Mouse (Mus musculus) embryonic fibroblast, embryonic 13.5 days (primary cell): Measurements from ENCODE around the gene Gm9639. TPM values are rescaled to one million over a fixed set of nuclear protein-coding genes. Genes with fewer than 3 reads are reported as not detected.
A peak's percentile ranks its signal among the peaks of the same experiment; 100 is the strongest.
"Not testable (repeated sequence)": the region's sequence is repeated elsewhere in the genome, so short reads cannot be mapped to it uniquely, and the experiment has no call there.

ENCODE experiments used
- H3K27ac ChIP-seq: 2 replicates; pipeline ENCODE4 v1.5.1; 2012; ENCODE audit warnings: low read length, control low read depth, inconsistent platforms; ENCODE audit not compliant: insufficient read depth
- H3K4me1 ChIP-seq: 2 replicates; pipeline ENCODE4 v1.6.1; 2011; ENCODE audit warnings: low read length; ENCODE audit not compliant: control insufficient read depth, insufficient read depth
- H3K4me3 ChIP-seq: 2 replicates; pipeline ENCODE4 v1.5.1; 2011; ENCODE audit warnings: mild to moderate bottlenecking, control low read depth, low read length; ENCODE audit not compliant: insufficient read depth
- CTCF ChIP-seq: IDR thresholded peaks from 2 replicates; pipeline ENCODE4 v1.5.1; 2011; ENCODE audit warnings: mild to moderate bottlenecking, control low read depth, low read length, moderate library complexity, borderline replicate concordance; ENCODE audit not compliant: insufficient read depth
- POLR2A ChIP-seq: IDR thresholded peaks from 2 replicates; pipeline ENCODE4 v1.6.1; 2011; ENCODE audit warnings: low read depth, mild to moderate bottlenecking, control low read depth, low read length, moderate library complexity
- polyA plus RNA-seq: library from polyadenylated mRNA; stranded (reverse); fragments of >200 nt; gene quantifications from 2 replicates; pipeline ENCODE4 v1.2.4, GENCODE M21; 2011; ENCODE audit warnings: low read depth; ENCODE audit not compliant: missing spikeins, insufficient read length

Gene Gm9639
- not detected in 2 replicates for polyA plus RNA-seq

DNA sequence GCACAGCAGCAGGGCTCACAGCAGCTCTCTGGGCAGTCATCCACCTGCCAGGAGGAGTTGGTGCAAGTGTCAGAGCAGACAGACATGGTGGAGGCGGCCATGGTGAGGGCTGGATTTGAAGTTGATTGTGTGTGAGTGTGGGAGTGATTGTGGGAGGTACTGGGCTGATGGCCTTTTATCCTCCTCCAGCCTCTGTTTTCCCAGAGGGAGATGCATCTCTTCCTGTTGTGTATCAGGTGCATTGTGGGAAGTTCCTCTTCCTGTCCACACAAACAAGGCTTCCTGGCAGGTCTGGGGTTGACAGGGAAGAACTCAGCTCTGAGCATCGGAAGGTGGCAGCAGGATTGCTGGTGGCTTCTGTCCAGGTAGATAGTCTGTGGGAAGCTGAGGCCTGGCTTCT, at the start of gene Gm9639:
TSS of gene Gm9639 (minus strand) at position 101 of the 400 bp plus-strand sequence.
- TF ChIP-seq CTCF (no peak), POLR2A (no peak)
- no peak within 1 kb of the TSS for H3K27ac ChIP-seq
- no peaks in the 10 kb centered on the region for H3K4me1 ChIP-seq
- H3K4me3 ChIP-seq, result no peak within 1 kb of the TSS

DNA sequence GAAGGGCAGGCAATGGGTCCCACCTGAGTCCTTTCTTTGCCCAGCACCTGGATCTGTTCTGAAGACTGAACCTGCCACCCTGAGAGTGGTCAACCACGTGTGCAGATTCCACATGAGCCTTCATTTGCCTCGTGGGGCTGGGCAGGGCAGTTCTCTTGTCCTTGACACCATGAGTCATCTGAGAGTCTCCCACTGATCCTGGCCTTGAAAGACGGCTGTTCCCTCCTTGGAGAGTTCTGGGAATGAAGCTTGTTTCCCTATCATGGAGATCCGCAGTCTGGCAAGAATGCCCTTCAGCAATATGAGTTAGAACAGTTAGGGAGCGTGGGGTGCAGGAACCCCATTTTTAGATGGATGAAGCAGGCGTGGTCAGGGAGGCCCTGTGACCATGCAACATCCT, 44.1 kb upstream of the Gm9639 start:
- TF ChIP-seq CTCF (no peak), POLR2A (no peak)
- Histone ChIP-seq H3K27ac (no peak overlapping the region), H3K4me3 (no peak overlapping the region), H3K4me1 (no peaks in the 10 kb centered on the region)

DNA sequence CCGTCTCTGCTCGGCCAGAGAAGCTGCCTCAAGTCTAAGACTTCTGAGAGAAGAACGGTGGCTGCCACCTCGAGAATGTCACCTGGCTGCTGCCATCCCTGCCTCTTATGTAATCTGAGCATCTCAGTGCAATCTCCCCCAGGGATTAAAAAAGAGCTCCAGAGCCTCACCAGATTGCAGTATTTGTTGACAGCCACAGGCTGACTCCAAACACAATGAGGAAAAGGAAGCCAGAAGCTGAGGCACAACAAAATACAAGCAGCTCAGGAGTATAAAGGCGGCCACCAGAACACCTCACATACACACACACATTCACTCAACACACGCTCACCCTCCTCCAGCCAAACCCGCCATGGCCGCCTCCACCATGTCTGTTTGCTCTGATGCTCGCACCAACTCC, 40.8 kb upstream of the Gm9639 start, which contains the start of gene Krtap10-10:
TSS of gene Krtap10-10 (plus strand) at position 301 of the 400 bp plus-strand sequence.
- no peak for TF ChIP-seq POLR2A
- no peak for TF ChIP-seq CTCF
- no peaks in the 10 kb centered on the region for H3K4me1 ChIP-seq
- no peak within 1 kb of the TSS for H3K4me3 ChIP-seq
- no peak within 1 kb of the TSS for H3K27ac ChIP-seq

DNA sequence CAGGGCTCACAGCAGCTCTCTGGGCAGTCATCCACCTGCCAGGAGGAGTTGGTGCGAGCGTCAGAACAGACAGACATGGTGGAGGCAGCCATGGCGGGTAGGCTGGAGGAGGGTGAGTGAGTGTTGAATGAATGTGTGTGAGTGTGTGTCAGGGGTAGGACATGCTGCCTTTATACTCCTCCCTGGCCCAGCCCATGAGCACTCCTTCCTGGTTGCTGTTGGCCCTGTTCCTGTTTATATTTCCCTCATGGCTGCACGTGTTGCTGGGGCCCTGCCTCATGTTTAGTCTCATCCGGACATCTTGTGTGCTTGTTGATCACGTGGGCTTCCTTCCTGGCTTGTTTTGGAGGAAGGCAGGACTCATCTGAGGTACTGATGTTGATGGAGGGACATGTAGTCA, 32.1 kb upstream of the Gm9639 start, which contains the start of gene Krtap10-4:
TSS of gene Krtap10-4 (minus strand) at position 145 of the 400 bp plus-strand sequence.
- Histone ChIP-seq H3K27ac (no peak within 1 kb of the TSS), H3K4me3 (no peak within 1 kb of the TSS), H3K4me1 (no peaks in the 10 kb centered on the region)
- no peak for TF ChIP-seq POLR2A
- no peak for TF ChIP-seq CTCF

DNA sequence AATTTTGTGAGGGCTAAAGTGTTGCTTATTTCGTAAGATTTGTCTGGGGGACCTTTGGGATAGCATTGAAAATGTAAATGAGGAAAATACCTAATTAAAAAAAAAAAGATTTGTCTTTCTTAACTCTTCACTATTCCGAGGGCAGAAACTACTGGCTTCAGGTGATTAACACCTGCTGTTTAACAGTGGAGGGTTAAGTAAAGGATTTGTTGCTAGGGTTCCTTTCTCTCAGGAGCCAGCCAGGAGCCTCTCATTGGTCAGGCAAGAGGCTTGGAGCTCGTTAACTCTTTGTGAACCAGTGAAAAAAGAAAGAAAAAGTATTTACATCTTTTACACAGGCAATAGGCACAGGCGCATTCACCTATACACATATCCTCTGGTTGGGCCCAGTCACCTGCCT, 24.3 kb upstream of the Gm9639 start:
- H3K4me3 ChIP-seq, result no peak overlapping the region
- H3K4me1 ChIP-seq, result no peaks in the 10 kb centered on the region
- H3K27ac ChIP-seq, result no peak overlapping the region
- TF ChIP-seq CTCF, result no peak
- TF ChIP-seq POLR2A, result no peak

DNA sequence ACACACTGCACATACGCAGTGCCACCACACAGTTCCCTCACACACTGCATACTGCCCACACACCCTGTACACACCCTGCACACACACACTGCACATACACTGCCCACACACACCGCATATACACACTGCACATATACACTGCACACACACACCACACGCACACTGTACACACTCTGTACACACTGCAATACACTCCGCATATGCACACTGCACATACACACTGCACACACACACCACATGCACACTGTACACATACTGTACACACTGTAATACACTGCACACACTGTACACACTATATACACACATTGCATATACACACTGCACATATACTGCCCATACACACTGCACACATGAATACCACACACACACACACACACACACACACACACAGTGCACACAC, 23.6 kb upstream of the Gm9639 start:
- H3K27ac ChIP-seq, result no peak overlapping the region
- TF ChIP-seq POLR2A (no peak), CTCF (no peak)

DNA sequence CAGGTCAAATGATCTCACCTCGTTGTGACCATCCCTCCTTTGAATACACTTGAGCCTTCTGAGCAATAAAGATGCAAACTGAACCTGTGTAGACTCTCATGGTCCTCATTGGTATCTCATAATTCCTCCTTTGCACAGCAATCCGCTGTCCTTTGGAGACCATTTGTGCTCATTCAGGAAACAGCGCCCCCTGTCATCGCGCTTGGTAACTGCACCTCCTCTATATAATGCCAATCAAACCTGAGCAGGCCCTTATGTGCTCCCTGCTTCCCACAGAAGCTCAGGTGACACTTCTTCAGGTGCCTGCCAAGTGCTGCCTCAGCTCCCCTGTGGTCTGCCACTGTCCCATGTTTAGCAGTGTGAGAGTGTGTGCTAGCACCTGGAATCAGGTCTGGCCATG, 20.6 kb upstream of the Gm9639 start:
- Histone ChIP-seq H3K4me3 (no peak overlapping the region), H3K27ac (no peak overlapping the region), H3K4me1 (no peaks in the 10 kb centered on the region)
- TF ChIP-seq POLR2A, result no peak
- peak; percentile 20; the same call in 1 of the 2 replicates for TF ChIP-seq CTCF

More for the DNA sequence above, 23.6 kb upstream of the Gm9639 start:
- H3K4me3 ChIP-seq, result no peak overlapping the region
- no peaks in the 10 kb centered on the region for H3K4me1 ChIP-seq

DNA sequence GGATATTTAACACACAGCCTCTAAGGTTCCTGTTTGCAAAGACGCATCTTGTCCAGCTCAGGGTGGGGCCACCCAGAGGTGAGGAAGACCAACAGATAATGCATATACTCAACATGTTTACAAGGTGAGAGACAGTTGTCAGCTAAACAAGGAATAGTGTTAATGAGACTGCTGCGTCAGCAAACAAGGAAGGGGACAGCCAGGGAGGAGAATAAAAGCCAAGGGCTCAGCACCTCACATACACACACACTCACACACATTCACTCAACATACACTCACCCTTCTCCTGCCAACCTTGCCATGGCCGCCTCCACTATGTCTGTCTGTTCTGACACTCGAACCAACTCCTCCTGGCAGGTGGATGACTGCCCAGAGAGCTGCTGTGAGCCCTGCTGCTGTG, 19.5 kb upstream of the Gm9639 start, which contains the start of gene Gm2696:
TSS of gene Gm2696 (plus strand) at position 301 of the 400 bp plus-strand sequence.
- H3K4me1 ChIP-seq, result no peaks in the 10 kb centered on the region
- TF ChIP-seq POLR2A (no peak), CTCF (no peak)
- H3K4me3 ChIP-seq, result no peak within 1 kb of the TSS
- H3K27ac ChIP-seq, result no peak within 1 kb of the TSS

DNA sequence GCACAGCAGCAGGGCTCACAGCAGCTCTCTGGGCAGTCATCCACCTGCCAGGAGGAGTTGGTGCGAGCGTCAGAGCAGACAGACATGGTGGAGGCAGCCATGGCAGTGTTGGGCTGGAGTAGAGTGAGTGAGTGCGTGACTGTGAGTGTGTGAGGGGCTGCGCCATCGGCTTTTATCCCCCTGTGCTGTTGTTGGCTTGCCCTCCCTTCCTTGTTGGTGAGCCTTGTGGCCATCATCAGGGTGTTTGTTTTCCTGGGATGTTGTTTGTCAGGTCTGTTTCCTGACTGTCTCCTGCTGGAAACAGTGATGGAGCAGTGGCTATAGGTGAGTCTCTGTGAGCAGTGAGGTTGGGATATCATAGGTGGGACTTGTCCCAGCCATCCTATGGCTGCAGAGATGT, 16.9 kb upstream of the Gm9639 start, which contains the start of gene Gm9507:
TSS of gene Gm9507 (minus strand) at position 101 of the 400 bp plus-strand sequence.
- TF ChIP-seq CTCF (no peak), POLR2A (no peak)
- no peaks in the 10 kb centered on the region for H3K4me1 ChIP-seq
- no peak within 1 kb of the TSS for H3K4me3 ChIP-seq
- H3K27ac ChIP-seq, result no peak within 1 kb of the TSS

DNA sequence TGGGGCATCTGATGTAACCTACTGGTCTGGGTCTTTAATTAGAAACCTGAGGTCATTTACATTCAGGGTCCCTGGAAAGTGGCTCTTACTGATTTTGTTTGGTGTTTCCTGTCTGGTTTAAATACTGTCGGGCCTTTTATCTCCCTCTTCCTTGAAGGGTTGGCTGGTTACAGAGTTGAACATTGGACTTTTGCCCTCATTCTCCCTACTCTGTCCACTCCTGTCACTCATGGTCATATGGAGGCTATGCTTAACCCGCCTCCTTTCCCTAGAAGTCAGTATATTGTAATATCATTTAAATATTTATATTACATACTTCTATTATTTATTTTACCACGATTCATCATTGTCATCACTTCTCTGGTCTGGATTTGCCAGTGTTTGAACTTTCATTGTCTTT, 9.2 kb upstream of the Gm9639 start:
- Histone ChIP-seq H3K27ac (no peak overlapping the region), H3K4me3 (no peak overlapping the region), H3K4me1 (no peaks in the 10 kb centered on the region)
- TF ChIP-seq CTCF (no peak), POLR2A (no peak)

DNA sequence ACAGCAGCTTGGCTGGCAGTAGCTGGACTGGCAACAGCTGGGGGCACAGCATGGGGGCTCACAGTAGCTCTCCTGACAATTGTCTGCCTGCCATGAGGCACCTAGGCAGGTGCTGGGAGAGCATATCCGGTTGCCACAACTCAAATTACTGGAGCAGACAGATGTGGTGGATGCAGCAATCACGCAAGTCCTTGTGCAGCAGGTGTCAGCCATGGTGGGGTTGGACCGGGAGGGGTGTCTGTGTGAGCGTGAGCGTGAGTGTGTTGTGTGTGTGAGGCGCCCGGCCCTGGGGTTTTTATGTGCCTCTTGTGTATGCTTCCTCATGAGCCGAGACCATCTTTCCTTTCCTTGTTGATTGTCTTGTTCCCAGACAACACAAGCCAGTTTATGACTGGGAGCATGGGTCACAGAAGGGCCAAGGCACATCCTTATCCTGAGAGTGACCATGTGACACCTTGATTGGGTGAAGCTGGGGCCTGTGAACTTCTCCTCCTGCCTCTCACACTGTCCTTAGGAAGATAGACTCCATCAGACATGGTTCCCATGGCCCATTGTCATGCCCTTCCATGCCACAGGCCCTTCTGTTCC, 4.1 kb upstream of the Gm9639 start, which contains the start of gene Gm19668:
TSS of gene Gm19668 (minus strand) at position 213 of the 588 bp plus-strand sequence.
- Histone ChIP-seq H3K4me1 (no peaks in the 10 kb centered on the region), H3K4me3 (no peak within 1 kb of the TSS), H3K27ac (no peak within 1 kb of the TSS)
- TF ChIP-seq POLR2A (no peak), CTCF (no peak)

DNA sequence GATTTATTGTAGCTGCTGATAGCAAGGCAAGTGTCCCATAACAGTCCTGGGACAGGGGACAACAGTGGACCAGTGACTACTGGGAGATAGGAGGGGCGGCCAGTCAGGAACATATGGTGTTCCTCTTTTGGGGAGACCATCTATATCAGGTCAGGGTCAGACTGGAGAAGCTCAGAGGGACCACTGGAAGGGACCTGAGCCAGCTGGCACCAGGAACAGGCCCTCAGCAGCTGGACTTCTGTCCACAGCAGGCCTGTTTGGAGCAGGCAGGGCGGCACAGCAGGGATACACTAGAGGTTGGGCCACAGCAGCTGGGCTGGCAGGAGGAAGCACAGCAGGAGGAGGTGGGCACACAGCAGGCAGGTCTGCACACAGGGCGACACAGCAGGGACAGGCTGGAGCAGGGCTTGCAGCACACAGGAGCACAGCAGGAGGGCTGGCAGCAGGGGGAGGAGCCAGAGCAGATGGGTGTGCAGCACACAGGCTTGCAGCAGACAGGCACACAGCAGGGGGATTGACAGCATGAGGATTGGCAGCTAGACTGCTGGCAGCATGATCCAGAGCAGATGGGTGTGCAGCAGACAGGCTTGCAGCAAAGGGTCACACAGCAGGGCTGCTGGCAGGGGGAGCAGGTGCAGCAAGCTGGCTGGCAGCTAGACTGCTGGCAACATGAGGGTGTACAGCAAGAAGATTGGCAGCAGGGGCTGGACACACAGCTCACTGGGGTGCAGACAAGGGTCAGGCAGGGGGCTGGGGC, 3.5 kb upstream of the Gm9639 start:
- H3K4me3 ChIP-seq, H3K4me1 ChIP-seq, H3K27ac ChIP-seq: not testable (repeated sequence)
